Mouse (Mus musculus): ENCODE results near the gene 2010005H15Rik. TPM values are rescaled to one million over a fixed set of nuclear protein-coding genes. Genes with fewer than 3 reads are reported as not detected.
"Not testable (repeated sequence)": the region's sequence is repeated elsewhere in the genome, so short reads cannot be mapped to it uniquely, and the experiment has no call there.

2010005H15Rik gene
- not detected for total RNA-seq (2021)
- long read RNA-seq, result 0 reads

GRCm38 (mm10) chr16:36221168-36221567 is at the start of gene 2010005H15Rik:
Gene 2010005H15Rik (plus strand): TSS chr16:36221468.
- not testable (repeated sequence) for DNase-seq (ENCODE audit: low spot score in 2 of 2)

GRCm38 (mm10) chr16:36176108-36176507 is 45.2 kb upstream of the 2010005H15Rik start:
- DNase-seq (ENCODE audit: low spot score in 2 of 2), result no peak

GRCm38 (mm10) chr16:36179910-36180309 is 41.4 kb upstream of the 2010005H15Rik start:
- no peak for DNase-seq (ENCODE audit: low spot score in 2 of 2)

- not testable (repeated sequence) for DNase-seq (ENCODE audit: low spot score in 2 of 2)
Measured at GRCm38 (mm10) chr16:36183912-36184311, 37.4 kb upstream of the 2010005H15Rik start, which contains the start of gene Gm5483. Gene Gm5483 (plus strand): TSS chr16:36184212.

DNA sequence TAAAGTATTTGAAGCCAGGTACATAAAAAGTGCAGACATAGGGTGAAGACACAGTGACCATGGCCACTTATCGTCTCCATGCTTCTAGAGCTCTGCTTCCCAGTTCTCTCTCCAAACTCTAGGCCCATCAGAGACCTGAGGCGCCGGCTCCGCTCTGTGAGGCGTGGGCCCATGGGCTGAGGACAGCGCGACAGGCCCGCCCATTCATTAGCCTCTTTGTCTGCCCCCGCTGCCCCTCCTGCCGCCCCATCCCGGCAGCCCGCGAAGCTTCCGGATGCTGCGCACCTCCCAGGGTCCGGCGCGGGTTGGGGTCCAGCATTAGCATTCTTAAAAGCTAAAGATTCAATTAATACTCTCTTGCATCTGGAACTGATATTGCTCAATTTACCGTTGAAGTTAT is 22.0 kb upstream of the 2010005H15Rik start:
- DNase-seq (ENCODE audit: low spot score in 2 of 2), result no peak

DNA sequence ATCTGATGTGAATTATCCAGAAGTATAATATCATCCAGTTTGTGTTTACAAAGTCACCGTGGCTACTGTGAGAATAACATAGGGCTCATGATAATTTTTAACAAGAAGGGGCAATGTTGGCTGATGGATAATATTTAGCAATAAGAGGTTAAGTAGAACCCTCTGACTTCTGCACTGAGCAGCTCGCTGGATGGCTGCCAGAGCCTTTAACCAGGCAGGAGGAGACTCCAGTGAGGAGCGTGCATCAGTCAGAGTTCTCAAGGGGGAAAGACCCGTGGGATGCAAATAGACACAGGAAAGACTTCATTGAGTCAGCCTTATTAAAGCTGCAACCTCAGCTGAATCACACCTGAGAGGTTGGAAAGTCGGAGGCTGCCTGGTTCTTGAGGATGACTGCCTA is 17.4 kb upstream of the 2010005H15Rik start:
- no peak for DNase-seq (ENCODE audit: low spot score in 2 of 2)

DNA sequence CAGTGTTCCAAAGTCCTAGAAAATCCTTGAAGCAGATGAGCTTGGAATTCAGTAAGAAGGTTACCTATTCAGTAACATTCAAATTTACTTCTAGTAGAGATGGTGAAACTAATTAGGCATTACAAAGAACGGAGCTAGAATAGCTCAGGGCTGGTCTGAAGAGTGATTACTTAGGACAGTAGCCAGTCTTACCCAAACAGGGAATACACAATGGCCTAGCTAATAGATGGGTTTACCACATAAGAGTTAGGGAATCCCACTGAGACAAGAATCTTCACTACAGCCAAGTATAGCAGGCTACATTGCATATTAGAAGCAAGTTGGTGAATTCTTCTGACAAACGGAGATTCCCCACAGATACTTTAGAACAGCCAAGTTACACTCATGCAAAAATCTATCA is 15.6 kb upstream of the 2010005H15Rik start:
- DNase-seq (ENCODE audit: low spot score in 2 of 2), result not testable (repeated sequence)

GRCm38 (mm10) chr16:36209967-36210453 is 11.3 kb upstream of the 2010005H15Rik start, which contains the start of gene Gm5416:
Gene Gm5416 (plus strand): TSS chr16:36210403.
- no peak for DNase-seq (ENCODE audit: low spot score in 2 of 2)

GRCm38 (mm10) chr16:36260585-36260984 is 39.3 kb downstream of the 2010005H15Rik start:
- DNase-seq (ENCODE audit: low spot score in 2 of 2), result not testable (repeated sequence)

DNA sequence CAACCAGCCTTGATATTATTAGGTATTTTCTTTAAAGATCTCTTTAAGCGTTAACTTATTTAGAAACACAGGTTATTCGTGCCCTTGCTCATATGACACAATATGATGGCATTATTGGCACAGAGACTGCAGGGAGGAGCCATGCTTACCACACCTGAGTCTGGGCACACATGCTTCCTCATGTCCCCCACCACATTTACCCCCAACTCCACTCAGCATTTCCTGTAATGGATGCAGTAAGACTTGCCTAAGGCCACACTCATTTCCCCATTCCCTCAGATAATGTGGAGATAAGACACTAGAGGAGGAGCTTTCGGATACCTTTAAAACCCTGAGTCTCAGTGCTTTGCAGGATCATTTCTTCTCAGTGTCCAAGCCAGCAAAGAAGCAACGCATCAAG is 55.5 kb downstream of the 2010005H15Rik start, which contains the start of gene Stfa1:
TSS of gene Stfa1 (plus strand) at position 156 of the 400 bp plus-strand sequence.
- DNase-seq (ENCODE audit: low spot score in 2 of 2), result not testable (repeated sequence)

DNA sequence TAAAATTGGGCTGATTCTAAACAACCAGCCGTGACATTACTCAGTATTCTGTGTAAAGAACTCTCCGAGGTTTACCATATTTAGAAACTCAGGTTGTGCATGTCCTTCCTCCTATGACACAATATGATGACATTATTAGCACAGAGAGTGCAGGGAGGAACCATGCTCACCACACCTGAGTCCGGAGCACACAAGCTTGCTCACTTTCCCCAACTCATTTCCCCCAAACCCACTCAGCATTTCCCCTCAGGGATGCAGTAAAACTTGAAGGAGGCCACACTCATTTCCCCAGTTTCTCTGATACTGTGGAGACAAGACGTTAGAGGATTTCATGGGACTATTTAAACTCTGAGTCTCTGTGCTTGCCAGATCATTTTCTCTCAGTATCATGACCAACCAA is 67.9 kb downstream of the 2010005H15Rik start:
- no peak for DNase-seq (ENCODE audit: low spot score in 2 of 2)

Other genes with a start within 250 kb of the 2010005H15Rik start
- 100 to 1,000 TPM; 137 to 143 TPM for gene Kpna1, start 242.7 kb upstream of the 2010005H15Rik start, total RNA-seq (2021)
- gene Wdr5b, start 180.3 kb upstream of the 2010005H15Rik start, total RNA-seq (2021), result 1 to 10 TPM; 4.3 to 4.6 TPM
- 10 to 100 TPM; 72.2 to 83.8 TPM for gene Fam162a, start 149.9 kb upstream of the 2010005H15Rik start, total RNA-seq (2021)
- 10 to 100 TPM; 18.8 to 21.2 TPM for gene Ccdc58, start 149.8 kb upstream of the 2010005H15Rik start, total RNA-seq (2021)
- not detected for gene Csta1, start 90.2 kb upstream of the 2010005H15Rik start, total RNA-seq (2021)
- gene Stfa2l1, start 64.7 kb upstream of the 2010005H15Rik start, total RNA-seq (2021), result not detected
- gene Gm5483, start 37.3 kb upstream of the 2010005H15Rik start, total RNA-seq (2021), result not detected
- gene Gm5416, start 11.1 kb upstream of the 2010005H15Rik start, total RNA-seq (2021), result not detected
- not detected for gene Stfa1, start 55.5 kb downstream of the 2010005H15Rik start, total RNA-seq (2021)
- not detected for gene BC117090, start 112.9 kb downstream of the 2010005H15Rik start, total RNA-seq (2021)
- gene BC100530, start 146.3 kb downstream of the 2010005H15Rik start, total RNA-seq (2021), result not detected
- not detected for gene Stfa2, start 187.0 kb downstream of the 2010005H15Rik start, total RNA-seq (2021)
- not detected for gene Stfa3, start 233.9 kb downstream of the 2010005H15Rik start, total RNA-seq (2021)

All from layer of hippocampus, adult 18-20 months (tissue).